Mouse (Mus musculus) heart, adult 2 months (tissue): Measurements from ENCODE around the gene Syngr2.

Experiments
- CTCF ChIP-seq: fragments of 200-600 bp; IDR thresholded peaks from 2 replicates; pipeline ENCODE4 v1.8.1; 2022; ENCODE audit warnings: antibody characterized with exemption, mild to moderate bottlenecking, moderate library complexity
- POLR2A ChIP-seq: fragments of 200-500 bp; IDR thresholded peaks from 2 replicates; pipeline ENCODE4 v1.6.1; 2011; ENCODE audit warnings: mild to moderate bottlenecking, low read depth, low read length, control low read depth; ENCODE audit not compliant: insufficient read depth

DNA sequence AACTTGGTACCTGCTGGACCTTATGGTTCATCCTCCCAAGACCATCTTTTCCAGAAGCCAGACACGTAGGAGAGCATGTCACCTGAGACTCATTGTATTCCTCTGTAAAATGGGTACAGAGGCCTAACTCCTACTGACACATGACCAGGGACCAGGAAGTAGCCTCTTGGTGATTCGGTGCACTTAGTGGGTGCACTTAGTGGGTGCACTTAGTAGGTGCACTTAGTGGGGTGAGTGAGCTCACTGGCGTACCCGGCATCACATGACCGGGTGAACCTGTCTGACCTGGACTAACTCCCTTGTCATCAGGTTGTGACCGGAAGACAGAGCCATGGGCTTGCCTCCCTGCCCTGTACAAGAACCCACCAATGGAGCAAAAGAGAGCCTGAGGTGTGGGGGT lies 2.7 kb upstream of the Syngr2 start:
- TF ChIP-seq POLR2A = no peak
- TF ChIP-seq CTCF = no peak
